Mouse (Mus musculus) kidney, adult 2 months (tissue): ENCODE measurements around the gene Ttc7b. TPM values are rescaled to one million over a fixed set of nuclear protein-coding genes. Genes with fewer than 3 reads are reported as not detected.

ENCODE experiments used
- DNase-seq: peaks from one replicate; pipeline ENCODE4 v3.0.0; 2021
- H3K27ac ChIP-seq: fragments of 200-500 bp; 2 replicates; pipeline ENCODE4 v1.5.1; 2012; ENCODE audit warnings: low read depth, low read length, control low read depth, inconsistent platforms; ENCODE audit not compliant: insufficient read depth
- H3K27me3 ChIP-seq: fragments of 200-500 bp; replicated peaks from 2 replicates; pipeline ENCODE4 v1.6.1; 2012; ENCODE audit warnings: mild to moderate bottlenecking, moderate library complexity, low read length, inconsistent platforms; ENCODE audit not compliant: control insufficient read depth, insufficient read depth
- H3K36me3 ChIP-seq: fragments of 200-500 bp; 2 replicates; pipeline ENCODE4 v1.6.1; 2012; ENCODE audit warnings: mild to moderate bottlenecking, moderate library complexity, low read length, inconsistent platforms; ENCODE audit not compliant: control insufficient read depth, insufficient read depth
- H3K4me1 ChIP-seq: fragments of 200-500 bp; 2 replicates; pipeline ENCODE4 v1.6.1; 2011; ENCODE audit warnings: low read length; ENCODE audit not compliant: control insufficient read depth, insufficient read depth
- H3K4me3 ChIP-seq: fragments of 200-500 bp; 2 replicates; pipeline ENCODE4 v1.5.1; 2011; ENCODE audit warnings: mild to moderate bottlenecking, low read depth, low read length, control low read depth; ENCODE audit not compliant: insufficient read depth
- CTCF ChIP-seq: fragments of 200-500 bp; conservative IDR thresholded peaks from 2 replicates; pipeline ENCODE4 v1.5.1; 2011; ENCODE audit warnings: low read depth, mild to moderate bottlenecking, control low read depth, low read length, moderate library complexity, mixed read lengths; ENCODE audit not compliant: insufficient read depth, insufficient read length
- POLR2A ChIP-seq: fragments of 200-500 bp; IDR thresholded peaks from one replicate; pipeline ENCODE4 v1.6.1; 2011; ENCODE audit warnings: low read depth, low read length, control low read depth
- WGBS: fragments of 180-500 bp; shearing (Covaris S2); methylation state at CpG from one replicate; pipeline ENCODE4 v1.1.7; 2018; 5-methylcytosine and 5-hydroxymethylcytosine counted together
- polyA plus RNA-seq: library from polyadenylated mRNA; depleted of rRNA; stranded (reverse); fragments of >200 nt; gene quantifications from 2 replicates; pipeline ENCODE4 v1.2.3, GENCODE M21; 2012; rRNA removed

Gene Ttc7b
- 42.1 and 55.5 TPM in 2 replicates for polyA plus RNA-seq

GRCm38 (mm10) chr12:100520794-100521186 is at the start of gene Ttc7b:
TSS of gene Ttc7b (minus strand) at chr12:100520826.
- peak within 1 kb of the TSS; percentile 97 for H3K4me3 ChIP-seq
- H3K27ac ChIP-seq: peak within 1 kb of the TSS; percentile 47
- 18% methylated on average over 42 of the region's 42 CpGs for WGBS
- H3K27me3 ChIP-seq: no peaks in the 10 kb centered on the region
- H3K4me1 ChIP-seq: peaks cover 23% of the 10 kb centered on the region
- DNase-seq: peak; percentile 66
- H3K36me3 ChIP-seq: no peaks in the 10 kb centered on the region
- TF ChIP-seq CTCF (peak; percentile 35; the same call in 1 of the 2 replicates), POLR2A (no peak)

GRCm38 (mm10) chr12:100568831-100569230 is 48.2 kb upstream of the Ttc7b start:
- H3K4me1 ChIP-seq: no peaks in the 10 kb centered on the region
- TF ChIP-seq POLR2A (no peak), CTCF (no peak)
- DNase-seq: no peak
- no peaks in the 10 kb centered on the region for H3K36me3 ChIP-seq
- 86% methylated on average over 7 of the region's 7 CpGs for WGBS
- H3K4me3 ChIP-seq: no peak overlapping the region
- H3K27ac ChIP-seq: no peak overlapping the region
- no peaks in the 10 kb centered on the region for H3K27me3 ChIP-seq

GRCm38 (mm10) chr12:100568105-100568504 is 47.5 kb upstream of the Ttc7b start:
- Histone ChIP-seq H3K27ac (no peak overlapping the region), H3K36me3 (no peaks in the 10 kb centered on the region), H3K4me3 (no peak overlapping the region), H3K4me1 (no peaks in the 10 kb centered on the region), H3K27me3 (no peaks in the 10 kb centered on the region)
- no peak for DNase-seq
- WGBS: 78% methylated on average over 6 of the region's 6 CpGs
- no peak for TF ChIP-seq CTCF
- TF ChIP-seq POLR2A: no peak

GRCm38 (mm10) chr12:100567627-100568026 is 47.0 kb upstream of the Ttc7b start:
- 86% methylated on average over 3 of the region's 3 CpGs for WGBS
- no peaks in the 10 kb centered on the region for H3K27me3 ChIP-seq
- H3K36me3 ChIP-seq: no peaks in the 10 kb centered on the region
- TF ChIP-seq POLR2A (no peak), CTCF (no peak)
- H3K4me3 ChIP-seq: no peak overlapping the region
- no peak for DNase-seq
- no peaks in the 10 kb centered on the region for H3K4me1 ChIP-seq
- no peak overlapping the region for H3K27ac ChIP-seq

GRCm38 (mm10) chr12:100553675-100554074 is 33.0 kb upstream of the Ttc7b start:
- no peak overlapping the region for H3K27ac ChIP-seq

GRCm38 (mm10) chr12:100551972-100552371 is 31.3 kb upstream of the Ttc7b start:
- 84% methylated on average over 1 of the region's 1 CpGs for WGBS
- no peak for TF ChIP-seq POLR2A
- no peak for TF ChIP-seq CTCF
- Histone ChIP-seq H3K36me3 (no peaks in the 10 kb centered on the region), H3K27ac (no peak overlapping the region), H3K27me3 (no peaks in the 10 kb centered on the region), H3K4me1 (no peaks in the 10 kb centered on the region), H3K4me3 (no peak overlapping the region)
- DNase-seq: no peak

More at GRCm38 (mm10) chr12:100553675-100554074, 33.0 kb upstream of the Ttc7b start:
- WGBS: 84% methylated on average over 6 of the region's 6 CpGs
- TF ChIP-seq CTCF (no peak), POLR2A (no peak)
- Histone ChIP-seq H3K4me3 (no peak overlapping the region), H3K27me3 (no peaks in the 10 kb centered on the region), H3K4me1 (no peaks in the 10 kb centered on the region), H3K36me3 (no peaks in the 10 kb centered on the region)
- DNase-seq: no peak

GRCm38 (mm10) chr12:100544194-100544567 is 23.6 kb upstream of the Ttc7b start:
- DNase-seq: no peak
- H3K36me3 ChIP-seq: no peaks in the 10 kb centered on the region
- 98% methylated on average over 4 of the region's 4 CpGs for whole genome bisulfite sequencing

More at GRCm38 (mm10) chr12:100544194-100544567, 23.6 kb upstream of the Ttc7b start:
- no peak overlapping the region for H3K27ac ChIP-seq
- H3K4me1 ChIP-seq: peaks cover under 1% of the 10 kb centered on the region; the same call in 1 of the 2 replicates
- no peak for TF ChIP-seq POLR2A
- TF ChIP-seq CTCF: no peak
- no peaks in the 10 kb centered on the region for H3K27me3 ChIP-seq
- no peak overlapping the region for H3K4me3 ChIP-seq
